Mouse (Mus musculus): ENCODE results near the gene Slc30a4. TPM values are rescaled to one million over a fixed set of nuclear protein-coding genes. Genes with fewer than 3 reads are reported as not detected.
A peak's percentile ranks its signal among the peaks of the same experiment; 100 is the strongest.

Gene Slc30a4
- 3.0 and 8.1 TPM in 2 replicates for polyA plus RNA-seq (2012; rRNA removed)

DNA sequence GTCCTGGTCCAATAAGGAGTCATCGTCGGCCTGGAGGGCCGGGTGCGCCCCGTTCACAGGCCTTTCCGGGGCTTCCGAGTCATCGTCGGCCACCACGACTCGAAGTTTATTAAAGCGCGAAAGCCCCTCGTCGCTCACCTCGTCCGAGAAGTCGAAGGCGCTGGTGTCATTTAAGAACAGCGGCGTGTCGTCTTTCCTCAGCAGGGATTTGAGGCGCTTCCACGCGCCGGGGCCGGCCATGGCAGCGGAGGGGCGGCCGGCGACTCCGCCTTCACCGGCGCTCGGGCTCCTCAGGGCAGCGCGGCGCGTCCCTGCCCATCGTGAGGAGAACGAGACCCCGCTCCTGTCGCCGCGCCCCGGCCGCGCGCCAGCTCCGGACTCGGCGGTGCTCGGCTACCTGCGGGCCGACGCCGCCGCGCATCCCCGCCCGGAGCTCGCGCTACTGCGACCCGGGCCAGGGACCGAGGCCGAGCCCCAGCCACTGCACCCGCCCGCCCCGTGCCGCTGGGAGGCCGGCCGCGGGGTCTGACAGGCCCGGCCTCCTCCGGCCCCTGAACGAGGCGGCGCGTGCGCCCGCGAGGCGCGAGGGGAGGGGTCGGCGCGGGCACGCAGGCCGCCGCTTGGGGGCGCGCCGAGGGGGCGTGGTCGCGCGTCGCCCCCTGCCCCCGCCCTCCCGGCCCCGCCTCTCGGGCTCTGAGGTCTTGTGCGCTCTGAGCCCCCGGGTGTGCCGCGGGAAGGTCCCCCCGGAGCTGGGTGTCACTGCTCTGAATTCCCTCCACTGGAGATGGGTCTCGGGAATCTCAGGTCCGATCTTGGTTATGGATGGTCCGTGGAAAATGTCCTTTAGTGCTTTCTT is at the start of gene Slc30a4:
TSS of gene Slc30a4 (minus strand) at position 483 of the 856 bp plus-strand sequence.
- TF ChIP-seq CTCF (IDR thresholded peaks at IDR 0.05; ENCODE audit: extremely low read depth, insufficient read length, insufficient replicate concordance, low read depth, low read length) (no peak), POLR2A (IDR thresholded peaks at IDR 0.05; ENCODE audit: low read depth, low read length) (no peak)
- H3K4me3 ChIP-seq (ENCODE audit: low read depth, low read length): peak within 1 kb of the TSS; percentile 71
- no peaks in the 10 kb centered on the region for H3K27me3 ChIP-seq (ENCODE audit: control insufficient read depth, insufficient read depth, low read length)
- peaks cover 6% of the 10 kb centered on the region; the same call in 1 of the 2 replicates for H3K4me1 ChIP-seq (ENCODE audit: control insufficient read depth, insufficient read depth, insufficient read length, low read length)
- WGBS: under 1% methylated on average over 111 of the region's 111 CpGs
- peak within 1 kb of the TSS; percentile 49 for H3K27ac ChIP-seq (ENCODE audit: insufficient read depth, low read depth, low read length)
- H3K36me3 ChIP-seq (ENCODE audit: control insufficient read depth, insufficient read depth, low read length): no peaks in the 10 kb centered on the region

DNA sequence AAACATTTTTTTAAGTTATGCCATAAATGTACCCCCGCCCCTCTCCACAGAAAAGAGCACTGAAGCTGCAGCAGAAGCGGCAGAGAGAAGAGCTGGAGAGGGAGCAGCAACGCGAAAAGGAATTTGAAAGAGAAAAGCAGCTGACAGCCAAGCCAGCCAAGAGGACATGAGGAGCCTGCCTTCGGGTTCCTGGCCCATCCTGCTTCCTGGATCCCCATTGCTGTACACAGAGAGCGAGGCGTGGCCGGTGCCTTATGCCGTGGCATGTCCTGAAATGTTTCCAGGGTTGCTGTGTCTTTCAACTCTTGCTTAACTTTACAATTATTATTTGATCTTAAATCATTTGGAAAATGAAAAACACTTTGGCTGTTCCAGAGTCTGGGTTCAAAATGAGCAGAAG is 44.0 kb upstream of the Slc30a4 start:
- Histone ChIP-seq H3K4me1 (ENCODE audit: control insufficient read depth, insufficient read depth, insufficient read length, low read length) (no peaks in the 10 kb centered on the region; the same call in 1 of the 2 replicates), H3K36me3 (ENCODE audit: control insufficient read depth, insufficient read depth, low read length) (peaks cover 34% of the 10 kb centered on the region), H3K4me3 (ENCODE audit: low read depth, low read length) (peak overlapping the region; percentile 38; the same call in 1 of the 2 replicates), H3K27ac (ENCODE audit: insufficient read depth, low read depth, low read length) (peak overlapping the region; percentile 58), H3K27me3 (ENCODE audit: control insufficient read depth, insufficient read depth, low read length) (no peaks in the 10 kb centered on the region)
- TF ChIP-seq POLR2A (IDR thresholded peaks at IDR 0.05; ENCODE audit: low read depth, low read length): no peak
- no peak for TF ChIP-seq CTCF (IDR thresholded peaks at IDR 0.05; ENCODE audit: extremely low read depth, insufficient read length, insufficient replicate concordance, low read depth, low read length)
- 28% methylated on average over 9 of the region's 9 CpGs for WGBS

DNA sequence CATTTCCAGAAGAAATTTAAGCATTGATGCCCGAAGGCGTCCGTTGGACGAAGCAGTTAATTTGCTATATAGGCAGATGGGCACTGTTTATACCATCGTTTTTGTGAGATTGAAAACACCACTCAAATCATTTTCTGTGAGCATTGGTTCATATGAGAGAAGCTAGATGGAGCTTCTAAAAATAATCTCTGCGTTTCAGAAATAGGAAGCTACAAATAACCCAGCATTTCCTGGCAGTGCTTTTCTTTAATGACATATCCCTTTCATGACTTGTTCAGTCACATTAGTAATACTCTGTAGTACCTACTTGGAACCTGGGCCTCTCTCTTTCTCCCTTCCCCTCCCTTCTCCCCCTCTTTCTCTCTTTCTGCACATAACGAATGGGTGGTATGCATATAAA is 36.6 kb upstream of the Slc30a4 start:
- H3K36me3 ChIP-seq (ENCODE audit: control insufficient read depth, insufficient read depth, low read length): peaks cover 9% of the 10 kb centered on the region; the same call in 1 of the 2 replicates
- 12% methylated on average over 7 of the region's 7 CpGs for WGBS
- H3K27ac ChIP-seq (ENCODE audit: insufficient read depth, low read depth, low read length): peak overlapping the region; percentile 76
- H3K27me3 ChIP-seq (ENCODE audit: control insufficient read depth, insufficient read depth, low read length): no peaks in the 10 kb centered on the region
- H3K4me1 ChIP-seq (ENCODE audit: control insufficient read depth, insufficient read depth, insufficient read length, low read length): peaks cover 2% of the 10 kb centered on the region; the same call in 1 of the 2 replicates
- TF ChIP-seq POLR2A (IDR thresholded peaks at IDR 0.05; ENCODE audit: low read depth, low read length): no peak
- TF ChIP-seq CTCF (IDR thresholded peaks at IDR 0.05; ENCODE audit: extremely low read depth, insufficient read length, insufficient replicate concordance, low read depth, low read length): no peak
- peak overlapping the region; percentile 82 for H3K4me3 ChIP-seq (ENCODE audit: low read depth, low read length)

DNA sequence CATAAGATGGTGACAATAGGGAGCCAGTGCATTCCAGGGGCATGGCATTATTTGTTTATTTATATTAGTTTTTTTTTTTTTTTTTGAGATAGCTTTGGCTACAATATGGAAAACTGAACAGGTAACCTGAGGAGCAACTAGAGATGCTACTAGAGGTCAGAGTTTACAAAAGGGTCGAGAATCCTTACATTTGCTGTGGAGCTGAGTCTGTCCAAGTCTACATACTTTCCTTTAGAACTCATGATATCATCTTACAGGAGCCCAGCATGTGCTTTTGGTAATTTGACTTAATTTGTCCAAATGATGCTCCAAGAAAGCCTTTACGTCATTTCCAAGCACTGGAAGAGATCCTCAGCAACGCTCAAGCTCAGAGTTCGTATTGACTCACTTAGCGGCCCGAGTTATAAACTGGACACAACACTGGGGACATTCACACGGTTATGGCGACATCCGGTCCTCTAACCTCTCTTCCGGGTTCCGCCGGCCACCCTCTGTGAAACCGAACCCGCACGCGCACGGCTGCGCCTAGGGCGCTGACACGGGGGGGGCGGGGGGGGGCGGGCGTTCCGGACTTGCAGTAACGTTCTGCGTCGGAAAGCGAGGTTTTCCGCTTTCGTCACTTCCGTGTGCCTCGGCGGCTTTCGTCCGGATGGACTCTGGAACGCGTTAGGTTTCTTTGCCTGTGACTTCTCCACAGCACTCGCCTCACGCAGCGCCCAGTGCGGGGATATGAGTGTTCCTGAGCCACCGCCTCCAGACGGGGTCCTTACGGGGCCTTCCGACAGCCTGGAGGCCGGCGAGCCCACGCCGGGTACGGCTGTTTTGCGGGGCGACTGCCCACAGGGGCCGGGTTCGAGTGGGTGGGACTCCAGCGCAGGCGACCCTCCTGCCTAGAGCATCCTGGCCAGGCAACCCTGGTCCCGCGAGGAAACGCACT is 35.7 kb upstream of the Slc30a4 start, which contains the start of gene Bloc1s6:
TSS of gene Bloc1s6 (plus strand) at position 610 of the 937 bp plus-strand sequence.
- Histone ChIP-seq H3K27ac (ENCODE audit: insufficient read depth, low read depth, low read length) (peak within 1 kb of the TSS; percentile 80), H3K27me3 (ENCODE audit: control insufficient read depth, insufficient read depth, low read length) (no peaks in the 10 kb centered on the region), H3K36me3 (ENCODE audit: control insufficient read depth, insufficient read depth, low read length) (peaks cover 7% of the 10 kb centered on the region; the same call in 1 of the 2 replicates), H3K4me3 (ENCODE audit: low read depth, low read length) (peak within 1 kb of the TSS; percentile 82), H3K4me1 (ENCODE audit: control insufficient read depth, insufficient read depth, insufficient read length, low read length) (peaks cover 2% of the 10 kb centered on the region; the same call in 1 of the 2 replicates)
- WGBS: under 1% methylated on average over 57 of the region's 59 CpGs
- TF ChIP-seq POLR2A (IDR thresholded peaks at IDR 0.05; ENCODE audit: low read depth, low read length) (peak; percentile 94), CTCF (IDR thresholded peaks at IDR 0.05; ENCODE audit: extremely low read depth, insufficient read length, insufficient replicate concordance, low read depth, low read length) (no peak)

DNA sequence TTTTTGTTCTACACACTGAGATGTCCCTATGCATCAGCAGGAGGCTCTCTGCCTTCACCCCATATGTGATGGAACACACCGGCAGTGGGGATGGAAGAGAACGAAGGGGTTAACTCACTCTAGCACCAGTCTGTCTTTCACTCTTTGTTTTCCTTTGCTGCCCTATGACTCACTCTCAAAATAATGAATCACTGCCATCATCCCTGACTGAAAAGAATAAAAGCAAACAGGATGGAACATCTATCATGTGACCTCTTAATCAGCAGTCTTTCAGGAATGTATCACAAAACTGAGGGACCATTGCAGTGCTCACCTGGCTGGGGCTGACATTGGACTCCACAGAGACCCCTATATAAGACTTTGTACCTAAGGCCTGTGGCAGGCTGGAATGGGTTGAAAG is 29.0 kb upstream of the Slc30a4 start:
- Histone ChIP-seq H3K27ac (ENCODE audit: insufficient read depth, low read depth, low read length) (no peak overlapping the region), H3K4me3 (ENCODE audit: low read depth, low read length) (no peak overlapping the region), H3K27me3 (ENCODE audit: control insufficient read depth, insufficient read depth, low read length) (no peaks in the 10 kb centered on the region), H3K36me3 (ENCODE audit: control insufficient read depth, insufficient read depth, low read length) (no peaks in the 10 kb centered on the region), H3K4me1 (ENCODE audit: control insufficient read depth, insufficient read depth, insufficient read length, low read length) (no peaks in the 10 kb centered on the region; the same call in 1 of the 2 replicates)
- no peak for TF ChIP-seq POLR2A (IDR thresholded peaks at IDR 0.05; ENCODE audit: low read depth, low read length)
- no peak for TF ChIP-seq CTCF (IDR thresholded peaks at IDR 0.05; ENCODE audit: extremely low read depth, insufficient read length, insufficient replicate concordance, low read depth, low read length)
- WGBS: 74% methylated on average over 2 of the region's 2 CpGs

DNA sequence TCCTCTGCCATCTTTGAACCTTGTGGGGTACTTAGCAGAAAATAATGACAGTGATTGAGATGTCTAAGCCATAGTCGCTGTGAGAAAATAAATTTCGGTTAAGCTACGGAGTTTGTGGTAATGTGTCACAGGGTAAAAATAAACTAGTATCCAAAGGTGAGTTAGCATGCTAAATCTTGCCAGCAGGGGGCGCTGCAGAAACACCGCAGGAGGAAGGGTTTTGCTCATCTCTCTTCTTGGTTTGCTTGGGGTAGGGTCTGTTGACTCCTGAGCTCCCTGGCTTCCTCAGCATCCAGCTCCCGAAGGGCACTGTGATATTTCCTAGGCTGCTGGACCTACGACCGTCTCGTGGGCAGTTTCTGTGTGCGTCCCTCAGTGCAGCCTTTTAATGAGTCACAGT is 23.1 kb upstream of the Slc30a4 start:
- H3K36me3 ChIP-seq (ENCODE audit: control insufficient read depth, insufficient read depth, low read length): no peaks in the 10 kb centered on the region
- no peaks in the 10 kb centered on the region for H3K27me3 ChIP-seq (ENCODE audit: control insufficient read depth, insufficient read depth, low read length)
- no peak for TF ChIP-seq POLR2A (IDR thresholded peaks at IDR 0.05; ENCODE audit: low read depth, low read length)
- TF ChIP-seq CTCF (IDR thresholded peaks at IDR 0.05; ENCODE audit: extremely low read depth, insufficient read length, insufficient replicate concordance, low read depth, low read length): peak; percentile 82; the same call in 1 of the 2 replicates
- WGBS: 52% methylated on average over 10 of the region's 10 CpGs
- no peak overlapping the region for H3K27ac ChIP-seq (ENCODE audit: insufficient read depth, low read depth, low read length)
- H3K4me3 ChIP-seq (ENCODE audit: low read depth, low read length): no peak overlapping the region
- peaks cover 5% of the 10 kb centered on the region; the same call in 1 of the 2 replicates for H3K4me1 ChIP-seq (ENCODE audit: control insufficient read depth, insufficient read depth, insufficient read length, low read length)

Measured in small intestine, adult 2 months (tissue).